Mouse (Mus musculus): ENCODE results near the gene Syna. TPM values are rescaled to one million over a fixed set of nuclear protein-coding genes. Genes with fewer than 3 reads are reported as not detected.

Gene Syna
- polyA plus RNA-seq, 1 experiment: 0.24 TPM

GRCm38 (mm10) chr5:134571730-134572507 is 11.9 kb upstream of the Syna start:
- H3K4me1 ChIP-seq (ENCODE audit: control insufficient read depth, insufficient read depth, low read length): peaks cover 4% of the 10 kb centered on the region; the same call in 1 of the 2 replicates
- DNase-seq: peak; percentile 43
- TF ChIP-seq POLR2A (IDR thresholded peaks at IDR 0.05; ENCODE audit: borderline replicate concordance, extremely low read depth, low read depth, low read length) (peak; percentile 17; the same call in 1 of the 2 replicates), CTCF (IDR thresholded peaks at IDR 0.05; ENCODE audit: insufficient read depth, low read length) (no peak)
- peak overlapping the region; percentile 70 for H3K4me3 ChIP-seq (replicated peaks; ENCODE audit: extremely low read depth, low read depth, low read length)
- 1% methylated on average over 23 of the region's 23 CpGs for WGBS

DNA sequence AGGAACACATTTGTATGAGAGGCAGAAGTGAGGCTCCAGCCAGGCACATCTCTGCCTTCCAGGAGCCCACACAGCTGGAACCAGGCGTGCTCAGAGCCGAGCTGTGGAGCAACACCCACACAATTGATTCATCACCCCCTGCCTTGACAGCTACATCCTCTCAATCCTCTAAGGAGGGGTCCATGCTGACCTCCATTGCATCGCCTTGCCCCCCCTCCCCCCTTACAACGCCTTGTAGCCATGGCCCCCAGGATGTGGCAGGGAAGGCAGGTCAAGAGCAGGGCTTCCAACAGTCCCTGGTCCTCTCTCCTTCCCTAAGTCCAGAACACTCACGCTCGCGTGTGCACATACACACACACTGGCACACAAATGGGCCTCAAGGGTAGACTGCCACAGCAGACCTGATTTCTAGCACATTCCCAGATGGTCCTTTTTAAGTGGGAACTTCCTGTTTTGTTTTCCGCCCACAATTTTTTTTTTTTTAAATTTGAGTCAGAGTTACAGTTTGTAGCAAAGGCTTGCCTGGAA is 9.1 kb upstream of the Syna start:
- 51% methylated on average over 8 of the region's 8 CpGs for WGBS
- Histone ChIP-seq H3K4me1 (ENCODE audit: control insufficient read depth, insufficient read depth, low read length) (peaks cover 4% of the 10 kb centered on the region; the same call in 1 of the 2 replicates), H3K4me3 (replicated peaks; ENCODE audit: extremely low read depth, low read depth, low read length) (no peak overlapping the region)
- DNase-seq: no peak
- TF ChIP-seq POLR2A (IDR thresholded peaks at IDR 0.05; ENCODE audit: borderline replicate concordance, extremely low read depth, low read depth, low read length) (no peak), CTCF (IDR thresholded peaks at IDR 0.05; ENCODE audit: insufficient read depth, low read length) (no peak)

GRCm38 (mm10) chr5:134568030-134568429 is 8.1 kb upstream of the Syna start:
- Histone ChIP-seq H3K4me3 (replicated peaks; ENCODE audit: extremely low read depth, low read depth, low read length) (no peak overlapping the region), H3K4me1 (ENCODE audit: control insufficient read depth, insufficient read depth, low read length) (peaks cover 4% of the 10 kb centered on the region; the same call in 1 of the 2 replicates)
- WGBS: 88% methylated on average over 3 of the region's 3 CpGs
- no peak for DNase-seq
- TF ChIP-seq POLR2A (IDR thresholded peaks at IDR 0.05; ENCODE audit: borderline replicate concordance, extremely low read depth, low read depth, low read length) (no peak), CTCF (IDR thresholded peaks at IDR 0.05; ENCODE audit: insufficient read depth, low read length) (no peak)

- WGBS: 79% methylated on average over 4 of the region's 4 CpGs
- TF ChIP-seq POLR2A (IDR thresholded peaks at IDR 0.05; ENCODE audit: borderline replicate concordance, extremely low read depth, low read depth, low read length) (no peak), CTCF (IDR thresholded peaks at IDR 0.05; ENCODE audit: insufficient read depth, low read length) (no peak)
- no peak overlapping the region for H3K4me3 ChIP-seq (replicated peaks; ENCODE audit: extremely low read depth, low read depth, low read length)
- DNase-seq: no peak
- H3K4me1 ChIP-seq (ENCODE audit: control insufficient read depth, insufficient read depth, low read length): peaks cover under 1% of the 10 kb centered on the region; the same call in 1 of the 2 replicates
These were observed 7.5 kb upstream of the Syna start for GRCm38 (mm10) chr5:134567445-134567844.

- DNase-seq: no peak
- H3K4me1 ChIP-seq (ENCODE audit: control insufficient read depth, insufficient read depth, low read length): no peaks in the 10 kb centered on the region
- TF ChIP-seq CTCF (IDR thresholded peaks at IDR 0.05; ENCODE audit: insufficient read depth, low read length) (no peak), POLR2A (IDR thresholded peaks at IDR 0.05; ENCODE audit: borderline replicate concordance, extremely low read depth, low read depth, low read length) (no peak)
- WGBS: 88% methylated on average over 6 of the region's 6 CpGs
- no peak overlapping the region for H3K4me3 ChIP-seq (replicated peaks; ENCODE audit: extremely low read depth, low read depth, low read length)
These were observed 5.7 kb upstream of the Syna start for GRCm38 (mm10) chr5:134565696-134566095.

- TF ChIP-seq POLR2A (IDR thresholded peaks at IDR 0.05; ENCODE audit: borderline replicate concordance, extremely low read depth, low read depth, low read length): no peak
- no peak for TF ChIP-seq CTCF (IDR thresholded peaks at IDR 0.05; ENCODE audit: insufficient read depth, low read length)
- DNase-seq: no peak
- no peaks in the 10 kb centered on the region for H3K4me1 ChIP-seq (ENCODE audit: control insufficient read depth, insufficient read depth, low read length)
- 100% methylated on average over 2 of the region's 2 CpGs for WGBS
- no peak overlapping the region for H3K4me3 ChIP-seq (replicated peaks; ENCODE audit: extremely low read depth, low read depth, low read length)
These were observed 4.3 kb upstream of the Syna start for GRCm38 (mm10) chr5:134564272-134564671.

- WGBS: 78% methylated on average over 16 of the region's 16 CpGs
- Histone ChIP-seq H3K4me1 (ENCODE audit: control insufficient read depth, insufficient read depth, low read length) (peaks cover 2% of the 10 kb centered on the region; the same call in 1 of the 2 replicates), H3K4me3 (replicated peaks; ENCODE audit: extremely low read depth, low read depth, low read length) (no peak overlapping the region)
- no peak for DNase-seq
- TF ChIP-seq CTCF (IDR thresholded peaks at IDR 0.05; ENCODE audit: insufficient read depth, low read length) (no peak), POLR2A (IDR thresholded peaks at IDR 0.05; ENCODE audit: borderline replicate concordance, extremely low read depth, low read depth, low read length) (no peak)
These were observed 640 bp upstream of the Syna start for GRCm38 (mm10) chr5:134560450-134561171.

- peak; percentile 46 for DNase-seq
- no peak for TF ChIP-seq CTCF (IDR thresholded peaks at IDR 0.05; ENCODE audit: insufficient read depth, low read length)
- no peak for TF ChIP-seq POLR2A (IDR thresholded peaks at IDR 0.05; ENCODE audit: borderline replicate concordance, extremely low read depth, low read depth, low read length)
- H3K4me3 ChIP-seq (replicated peaks; ENCODE audit: extremely low read depth, low read depth, low read length): no peak overlapping the region
- H3K4me1 ChIP-seq (ENCODE audit: control insufficient read depth, insufficient read depth, low read length): peaks cover 15% of the 10 kb centered on the region
- 9% methylated on average over 20 of the region's 20 CpGs for WGBS
These were observed 4.4 kb downstream of the Syna start for GRCm38 (mm10) chr5:134555463-134556164.

DNA sequence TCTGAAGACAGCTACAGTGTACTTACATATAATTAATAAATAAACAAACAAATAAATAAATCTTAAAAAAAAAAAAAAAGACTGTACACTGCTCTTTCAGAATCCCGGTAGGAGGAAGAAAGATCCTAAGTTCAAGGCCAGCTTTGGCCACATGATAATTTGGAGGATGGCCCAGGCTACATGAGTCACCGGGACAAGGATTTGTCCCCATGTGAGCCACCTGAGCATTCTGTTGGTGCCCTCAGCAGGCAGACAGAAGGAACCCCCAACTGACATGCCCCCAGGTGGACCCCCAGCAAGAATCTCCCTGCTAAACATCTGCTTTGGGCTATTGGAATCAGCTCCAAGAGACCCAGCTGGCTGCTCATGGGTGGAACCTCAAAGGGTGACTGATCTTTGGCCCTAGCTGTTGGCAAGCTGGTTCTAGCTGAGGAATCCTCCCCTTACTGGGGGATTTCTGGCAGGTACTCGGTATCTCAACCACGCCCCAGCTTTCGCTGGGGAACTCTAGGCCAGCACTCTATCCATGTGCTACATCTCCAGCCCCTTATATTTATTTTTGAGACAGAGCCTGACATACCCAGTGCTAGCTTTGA is 5.9 kb downstream of the Syna start:
- DNase-seq: no peak
- H3K4me3 ChIP-seq (replicated peaks; ENCODE audit: extremely low read depth, low read depth, low read length): no peak overlapping the region
- 71% methylated on average over 5 of the region's 5 CpGs for WGBS
- H3K4me1 ChIP-seq (ENCODE audit: control insufficient read depth, insufficient read depth, low read length): peaks cover 16% of the 10 kb centered on the region
- no peak for TF ChIP-seq CTCF (IDR thresholded peaks at IDR 0.05; ENCODE audit: insufficient read depth, low read length)
- no peak for TF ChIP-seq POLR2A (IDR thresholded peaks at IDR 0.05; ENCODE audit: borderline replicate concordance, extremely low read depth, low read depth, low read length)

Data from lung, adult 2 months (tissue).